Mouse (Mus musculus): ENCODE data around the gene Ackr2.

The Ackr2 gene

GRCm38 (mm10) chr9:121898245-121898644, at the start of gene Ackr2:
Ackr2 (plus strand) TSS chr9:121898355.
- no peak for DNase-seq

- DNase-seq, result no peak
These were observed 43.9 kb upstream of the Ackr2 start for GRCm38 (mm10) chr9:121854246-121854645.

- no peak for DNase-seq
These were observed 41.3 kb upstream of the Ackr2 start for GRCm38 (mm10) chr9:121856649-121857416.

- DNase-seq, result peak; percentile 99
These were observed 40.5 kb upstream of the Ackr2 start for GRCm38 (mm10) chr9:121857474-121858152.

DNA sequence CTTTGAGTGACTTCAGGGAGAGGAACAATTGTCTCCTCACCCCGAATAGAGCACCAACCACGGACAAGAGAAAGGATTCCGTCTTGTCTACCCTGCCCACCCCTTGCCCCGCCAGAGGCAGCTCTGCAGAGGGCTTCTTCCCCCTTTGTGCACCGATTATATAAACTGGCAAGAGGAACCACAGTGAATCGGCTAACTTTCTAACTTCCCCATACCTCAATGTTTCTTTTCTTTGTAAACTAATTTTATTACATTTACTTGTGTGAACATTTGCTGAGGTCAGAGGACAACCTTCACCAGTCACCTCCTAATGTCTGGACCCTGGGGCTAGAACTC, 40.0 kb upstream of the Ackr2 start, which contains the start of gene Higd1a:
Higd1a (minus strand) TSS at position 210 of the 336 bp plus-strand sequence.
- no peak for DNase-seq

GRCm38 (mm10) chr9:121859345-121859744, 38.8 kb upstream of the Ackr2 start:
- DNase-seq, result no peak

GRCm38 (mm10) chr9:121860921-121861320, 37.2 kb upstream of the Ackr2 start:
- DNase-seq, result no peak

GRCm38 (mm10) chr9:121864837-121865236, 33.3 kb upstream of the Ackr2 start:
- no peak for DNase-seq

DNA sequence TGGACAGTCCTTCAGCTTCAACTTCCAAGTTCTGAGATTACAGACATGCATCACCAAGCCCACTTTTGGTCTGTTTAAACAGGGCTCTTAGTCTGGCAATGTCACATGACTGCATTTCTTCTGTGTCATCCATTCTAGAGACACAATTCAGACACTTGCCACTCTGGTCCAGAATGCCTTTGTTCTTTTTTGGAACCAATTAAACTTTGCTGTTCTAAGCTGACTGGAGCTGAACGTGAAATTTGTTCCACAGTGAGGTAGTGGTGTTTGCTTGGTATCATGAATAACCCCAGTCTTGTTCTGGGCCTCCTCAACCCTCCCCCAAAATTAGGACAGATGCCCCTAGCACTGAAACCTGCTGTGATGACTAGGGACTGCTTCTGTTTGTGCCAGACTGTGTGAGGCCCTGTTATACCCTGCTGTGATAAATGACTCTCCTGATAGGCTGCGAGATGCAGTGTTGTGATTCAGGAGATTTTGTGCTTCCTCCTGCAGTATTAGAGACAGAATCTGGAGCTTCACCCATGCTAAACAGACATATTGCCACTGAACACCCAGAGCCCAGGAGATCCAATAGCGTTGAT, 32.6 kb upstream of the Ackr2 start:
- no peak for DNase-seq

GRCm38 (mm10) chr9:121867632-121868031, 30.5 kb upstream of the Ackr2 start:
- no peak for DNase-seq

GRCm38 (mm10) chr9:121868236-121868635, 29.9 kb upstream of the Ackr2 start:
- DNase-seq, result no peak

GRCm38 (mm10) chr9:121869432-121869831, 28.7 kb upstream of the Ackr2 start:
- no peak for DNase-seq

DNA sequence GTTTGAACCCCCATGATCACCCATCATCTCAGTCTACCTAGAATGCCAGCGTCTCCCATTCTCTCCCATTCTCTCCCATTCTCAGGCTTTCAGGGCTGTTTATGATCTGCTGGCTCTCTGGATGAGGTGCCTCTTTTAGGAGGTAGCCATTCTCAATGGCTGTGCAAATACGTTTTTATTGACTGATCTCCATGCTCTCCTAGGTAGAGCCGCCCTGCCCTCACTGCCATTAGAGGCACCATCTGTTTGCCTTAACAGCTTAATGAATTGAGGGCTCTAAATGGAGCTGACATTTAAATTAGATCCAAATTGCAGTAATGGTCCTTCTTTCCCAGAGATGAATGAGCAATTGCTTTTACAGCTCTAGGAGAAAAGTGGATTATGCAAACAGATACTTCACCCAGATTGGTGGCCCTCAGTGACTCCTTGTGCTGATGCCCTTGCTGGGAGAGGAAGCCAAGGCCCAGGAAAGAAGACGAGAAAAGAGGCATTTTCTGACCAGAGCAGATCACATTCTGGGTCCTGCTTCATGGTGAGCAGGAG, 28.1 kb upstream of the Ackr2 start:
- no peak for DNase-seq

DNA sequence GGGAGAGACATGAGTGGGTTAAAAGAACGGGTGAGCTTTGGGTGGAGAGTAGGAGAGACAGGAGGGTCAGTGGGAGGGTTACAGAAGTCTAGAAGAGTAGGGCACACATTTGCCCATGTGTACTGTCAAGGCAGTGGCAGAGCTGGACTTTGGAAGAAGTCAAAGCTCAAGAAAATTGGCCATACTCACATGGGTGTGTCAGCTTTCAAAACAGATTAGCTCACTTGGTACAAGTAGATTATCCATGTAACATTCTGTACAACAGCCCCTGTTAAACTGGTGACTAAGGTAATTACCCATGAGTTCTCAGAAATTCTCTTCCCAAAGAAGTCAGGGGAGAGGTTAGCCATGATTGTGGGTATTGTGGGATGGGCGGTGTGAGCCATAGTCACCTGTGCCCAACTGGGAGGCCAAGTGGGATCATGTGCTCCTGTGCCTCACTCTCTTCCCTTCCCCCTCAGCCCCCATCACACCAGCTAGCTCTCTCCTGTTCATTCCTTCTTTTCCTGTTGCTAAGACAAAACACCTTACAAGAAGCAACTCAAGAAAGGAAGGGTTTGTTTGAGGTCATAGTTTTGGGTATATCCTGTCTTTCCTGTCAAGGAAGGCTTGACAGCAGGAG, 26.0 kb upstream of the Ackr2 start:
- no peak for DNase-seq

DNA sequence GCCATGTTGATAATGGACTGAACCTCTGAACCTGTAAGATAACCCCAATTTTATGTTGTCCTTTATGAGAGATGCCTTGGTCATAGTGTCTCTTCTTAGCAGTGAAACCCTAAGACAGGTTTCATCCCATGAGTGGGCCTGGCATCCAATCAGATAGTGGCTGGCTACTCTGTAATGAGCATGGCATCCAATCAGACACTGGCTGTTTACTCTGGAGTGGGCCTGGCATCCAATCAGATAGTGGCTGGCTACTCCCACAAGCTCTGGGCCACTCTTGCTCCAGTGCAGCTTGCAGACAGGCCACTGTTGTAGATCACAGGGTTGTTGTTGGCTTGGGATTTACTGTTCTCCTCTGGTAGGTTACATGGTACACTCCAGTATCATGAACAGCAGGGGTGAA, 24.6 kb upstream of the Ackr2 start:
- DNase-seq, result no peak

DNA sequence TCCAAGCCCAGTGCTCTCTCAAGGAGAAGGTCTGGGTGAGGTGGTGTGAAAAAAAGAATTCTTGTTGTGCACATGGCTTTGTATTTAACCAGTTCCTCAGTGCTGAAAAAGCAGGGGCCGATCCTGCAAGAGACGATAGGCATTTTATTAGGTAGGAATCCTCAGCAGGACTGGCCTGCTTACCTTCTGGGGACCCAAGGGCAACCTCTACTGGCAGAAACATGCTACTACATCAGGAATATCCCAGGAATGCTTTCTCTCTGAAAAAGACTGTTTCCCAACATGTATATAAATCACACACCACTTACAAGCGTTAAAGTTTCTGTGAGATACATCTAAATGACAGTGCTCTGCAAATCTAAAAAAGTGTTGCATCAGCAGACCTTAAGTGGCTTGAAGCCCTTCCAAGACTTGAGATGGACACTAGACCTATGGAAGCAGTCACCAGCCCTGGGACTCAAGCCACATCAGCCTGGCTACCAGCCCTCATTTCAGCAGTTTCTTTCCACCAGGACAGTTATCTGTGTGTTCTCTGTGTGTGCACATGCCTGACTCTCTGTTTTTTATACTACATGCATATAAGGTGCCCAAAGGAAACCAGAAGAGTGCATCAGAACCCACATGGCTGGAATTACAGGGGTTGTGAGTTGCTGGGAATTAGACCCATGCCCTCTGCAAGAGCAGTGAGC, 21.0 kb upstream of the Ackr2 start:
- peak; percentile 43 for DNase-seq

GRCm38 (mm10) chr9:121880840-121881239, 17.3 kb upstream of the Ackr2 start:
- DNase-seq, result peak; percentile 52

GRCm38 (mm10) chr9:121881301-121881700, 16.9 kb upstream of the Ackr2 start:
- DNase-seq, result no peak

DNA sequence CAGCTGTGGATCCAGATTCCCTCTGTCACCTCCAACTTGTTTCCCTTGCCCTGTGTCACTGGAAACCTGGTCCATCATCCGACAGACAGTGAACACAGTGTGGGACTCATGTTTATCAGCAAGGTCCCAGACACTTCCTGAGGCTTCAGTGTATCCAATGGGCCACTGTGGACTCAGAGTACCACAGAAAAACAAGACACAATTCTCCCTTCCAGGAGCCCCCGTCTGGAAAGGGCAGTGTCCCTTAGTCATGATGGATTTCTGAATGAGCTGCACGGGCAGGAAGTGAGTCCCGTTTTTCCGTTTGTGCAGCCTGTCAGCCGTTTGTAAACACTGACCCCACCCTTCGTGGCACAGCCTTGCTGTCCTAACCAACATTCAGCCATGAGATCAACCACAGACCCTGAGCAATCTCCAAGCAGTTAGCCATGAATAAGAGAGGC, 16.1 kb upstream of the Ackr2 start:
- no peak for DNase-seq

GRCm38 (mm10) chr9:121889927-121890440, 8.2 kb upstream of the Ackr2 start:
- DNase-seq, result no peak

DNA sequence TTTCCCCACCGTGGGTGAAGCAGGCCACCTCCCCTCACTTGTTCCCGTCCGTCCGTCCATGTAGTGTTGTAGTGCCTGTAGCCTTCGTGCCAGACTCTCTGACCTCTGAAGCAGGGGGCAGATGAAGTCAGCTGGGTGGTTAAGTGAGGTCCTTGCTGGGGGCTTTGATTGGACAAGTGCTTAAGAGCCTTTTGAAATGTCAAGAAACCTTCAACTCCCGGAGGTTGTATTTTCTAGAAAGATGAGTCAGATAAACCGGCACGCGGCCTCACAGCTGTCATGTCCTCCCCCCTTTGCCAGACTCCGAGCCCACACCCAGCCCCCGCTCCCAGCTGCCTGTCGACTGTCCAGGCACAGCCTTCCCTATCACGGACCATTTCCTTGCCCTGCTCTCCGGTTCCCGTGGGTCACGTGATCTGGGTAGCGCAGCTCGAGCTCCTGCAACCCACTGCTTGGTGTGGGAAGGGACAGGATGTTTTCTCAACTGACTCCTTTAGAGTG, 7.7 kb upstream of the Ackr2 start:
- no peak for DNase-seq

DNA sequence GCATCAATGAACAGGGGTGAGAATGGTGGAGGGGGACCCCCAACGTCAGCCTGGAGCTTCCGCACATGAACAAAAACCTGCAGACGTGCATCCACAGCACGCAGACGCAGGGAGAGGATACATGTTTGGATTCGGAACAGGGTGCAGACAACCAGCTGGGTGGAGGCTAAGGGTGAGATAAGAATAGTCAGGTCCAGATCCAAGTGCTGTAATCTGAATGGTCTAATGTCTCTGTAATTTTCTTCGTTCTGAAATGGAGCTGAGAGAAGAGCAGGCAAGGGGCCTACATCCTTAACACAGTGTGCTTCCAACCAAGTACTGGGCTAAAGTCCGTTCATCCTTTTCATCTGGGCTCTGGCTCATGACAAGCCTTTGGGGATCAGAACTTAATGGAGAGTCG, 6.9 kb upstream of the Ackr2 start:
- no peak for DNase-seq
